ENCODE assay signal across 19 mouse cellular contexts in the genomic region with DNA sequence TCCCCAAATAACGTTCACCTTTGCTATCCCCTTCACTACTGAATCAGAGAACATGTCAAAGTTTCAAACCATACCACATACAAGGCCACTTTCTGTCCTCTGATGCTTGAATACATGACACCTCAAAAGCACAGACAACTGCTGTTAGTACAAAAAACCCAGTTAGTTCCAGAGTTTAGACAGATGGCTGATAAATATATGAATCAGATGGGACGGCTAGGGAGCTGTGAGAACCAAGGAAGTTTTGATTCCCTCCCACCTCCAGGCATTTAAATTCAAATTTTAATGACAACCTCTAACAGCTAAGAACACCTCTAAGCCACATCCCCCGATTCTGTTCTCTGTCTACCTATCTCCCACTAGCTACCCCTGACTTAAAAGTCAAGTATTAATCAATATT. TPM values are rescaled to one million over a fixed set of nuclear protein-coding genes. Genes with fewer than 3 reads are reported as not detected.
DNase-seq lines count a peak whose midpoint lies in the region; TF ChIP-seq lines count a peak whose summit lies in the region.
"Had no signal": no experiment of that assay in that cellular context is flagged by ENCODE, and none has a peak within 500 bp of the region (broad histone marks: within the 10 kb centered on the region; RNA-seq: fewer than 3 reads in every experiment).

No protein-coding gene starts in this region.

- H3K4me3 ChIP-seq in myocyte, result no peak overlapping the region
- H3K4me3 ChIP-seq in embryonic facial prominence, embryonic 10.5 days, result no peak overlapping the region
- H3K4me3 ChIP-seq: embryonic facial prominence, embryonic 13.5 days; embryonic facial prominence, embryonic 15.5 days; erythroblast, embryonic 14.5 days; forebrain, embryonic 10.5 days; forebrain, embryonic 12.5 days had no signal

- H3K27me3 ChIP-seq in myocyte (ENCODE audit: control insufficient read depth, insufficient read depth, insufficient read length), result no peaks in the 10 kb centered on the region
- H3K27me3 ChIP-seq in embryonic facial prominence, embryonic 10.5 days (replicated peaks; ENCODE audit: low read depth, poor library complexity, severe bottlenecking), result no peaks in the 10 kb centered on the region
- H3K27me3 ChIP-seq: embryonic facial prominence, embryonic 13.5 days; embryonic facial prominence, embryonic 15.5 days; forebrain, embryonic 12.5 days had no signal

- no peaks in the 10 kb centered on the region for H3K9me3 ChIP-seq in embryonic facial prominence, embryonic 10.5 days
- H3K9me3 ChIP-seq: embryonic facial prominence, embryonic 13.5 days; embryonic facial prominence, embryonic 15.5 days; forebrain, embryonic 10.5 days; forebrain, embryonic 12.5 days had no signal

- no peak overlapping the region for H3K27ac ChIP-seq in embryonic facial prominence, embryonic 10.5 days (replicated peaks)
- H3K27ac ChIP-seq: embryonic facial prominence, embryonic 13.5 days; embryonic facial prominence, embryonic 15.5 days; forebrain, embryonic 10.5 days; forebrain, embryonic 12.5 days had no signal

- H3K36me3 ChIP-seq in myocyte (ENCODE audit: control insufficient read depth, insufficient read depth), result no peaks in the 10 kb centered on the region
- no peaks in the 10 kb centered on the region for H3K36me3 ChIP-seq in embryonic facial prominence, embryonic 10.5 days (replicated peaks)
- H3K36me3 ChIP-seq: embryonic facial prominence, embryonic 13.5 days; embryonic facial prominence, embryonic 15.5 days; forebrain, embryonic 10.5 days; forebrain, embryonic 12.5 days had no signal

- H3K4me2 ChIP-seq in myocyte (ENCODE audit: low read depth), result peak overlapping the region; percentile 49
- H3K4me2 ChIP-seq: embryonic facial prominence, embryonic 13.5 days; embryonic facial prominence, embryonic 15.5 days; forebrain, embryonic 12.5 days had no signal

- DNase-seq in heart, adult 11 months, result peak; percentile 18
- DNase-seq in heart, postnatal 4 days, result no peak
- peak; percentile 47 for DNase-seq in layer of hippocampus, adult 9-11 months
- no peak for DNase-seq in layer of hippocampus, postnatal 10 days (ENCODE audit: low spot score in 2 of 2)
- DNase-seq in embryonic facial prominence, embryonic 10.5 days (ENCODE audit: low spot score), result no peak
- DNase-seq: adrenal gland, adult 2 months; adrenal gland, postnatal 10 days; adrenal gland, postnatal 25 days; cerebellum, adult 11-12 months; cerebellum, adult 2 months; cerebellum, adult 9-10 months; cerebellum, postnatal 10 days; cerebellum, postnatal 25 days had no signal

- WGBS in embryonic facial prominence, embryonic 10.5 days, result 75% methylated on average over 3 of the region's 3 CpGs

- H3ac ChIP-seq in myocyte (ENCODE audit: control insufficient read depth, insufficient read length), result no peak overlapping the region

- no peak for TF ChIP-seq POLR2A in myocyte (IDR thresholded peaks at IDR 0.05; ENCODE audit: insufficient read length, low read depth)

- no peaks in the 10 kb centered on the region for H3K79me2 ChIP-seq in myocyte (ENCODE audit: control insufficient read depth, insufficient read depth)

- H3K4me1 ChIP-seq in embryonic facial prominence, embryonic 10.5 days, result no peaks in the 10 kb centered on the region
- H3K4me1 ChIP-seq: embryonic facial prominence, embryonic 13.5 days; embryonic facial prominence, embryonic 15.5 days; forebrain, embryonic 10.5 days; forebrain, embryonic 12.5 days had no signal

TF ChIP-seq in myocyte, 11 proteins besides CTCF, POLR2A, EP300 and RAD21:
- no peak for TF ChIP-seq CEBPB (IDR thresholded peaks at IDR 0.05; ENCODE audit: insufficient read depth, poor library complexity, severe bottlenecking)
- no peak for TF ChIP-seq MYOG (IDR thresholded peaks at IDR 0.05; ENCODE audit: control insufficient read depth in 1 of 3, insufficient read depth in 1 of 3, insufficient read length in 2 of 3, low read depth in 2 of 3)
- TF ChIP-seq MYOD1 (IDR thresholded peaks at IDR 0.05; ENCODE audit: control insufficient read depth in 1 of 3, insufficient read length in 2 of 3, low read depth in 2 of 3), result no peak
- no peak for TF ChIP-seq USF1 (IDR thresholded peaks at IDR 0.05; ENCODE audit: low read depth)
- TF ChIP-seq TCF12 (IDR thresholded peaks at IDR 0.05; ENCODE audit: insufficient read depth, poor library complexity, severe bottlenecking), result no peak
- TF ChIP-seq TCF3 (IDR thresholded peaks at IDR 0.05; ENCODE audit: insufficient read length, low read depth), result no peak

RNA-seq across cellular contexts. Expression of gene Ptprj, which starts 33.1 kb away (rescaled TPM):
- 1 to 10 TPM; 7.6 to 8.7 TPM for total RNA-seq in heart, postnatal 4 days (2021)
- total RNA-seq in layer of hippocampus, postnatal 10 days (2021), result 10 to 100 TPM; 67.7 to 73.0 TPM
- polyA plus RNA-seq in myocyte (2012; fragmentation: generic; extraction: Trizol), result 1.6 TPM
- polyA plus RNA-seq in embryonic facial prominence, embryonic 10.5 days (2016; fragmentation: Nextera tagmentation; extraction: Ambion mirVana), result 2.4 and 2.7 TPM in 2 replicates
- polyA plus RNA-seq: erythroblast, embryonic 14.5 days had no signal

Comparison
In these comparisons a context has a peak if more than half of its experiments do, and no peak if none do; other contexts are left out.
1. DNase-seq: peak in heart, adult 11 months (single experiment) and layer of hippocampus, adult 9-11 months (single experiment); none in heart, postnatal 4 days (single experiment), layer of hippocampus, postnatal 10 days (0 of 2) and embryonic facial prominence, embryonic 10.5 days (single experiment).
2. RNA of gene Ptprj, which starts 33.1 kb away (total RNA-seq): 67.7 to 73.0 TPM in layer of hippocampus, postnatal 10 days; 7.6 to 8.7 TPM in heart, postnatal 4 days; every median in the first group is over 4 times any median in the second.